Mouse (Mus musculus) erythroblast, embryonic 14.5 days (primary cell): ENCODE measurements around the gene Ppp4r1.

Experiments
- GATA1 ChIP-seq: IDR thresholded peaks from 2 replicates; pipeline ENCODE4 v1.6.1; 2012; ENCODE audit warnings: low read length, inconsistent platforms, mixed read lengths
- TAL1 ChIP-seq: IDR thresholded peaks from 3 replicates; pipeline ENCODE4 v1.6.1; 2012; ENCODE audit warnings: low read length, inconsistent platforms, mixed read lengths

DNA sequence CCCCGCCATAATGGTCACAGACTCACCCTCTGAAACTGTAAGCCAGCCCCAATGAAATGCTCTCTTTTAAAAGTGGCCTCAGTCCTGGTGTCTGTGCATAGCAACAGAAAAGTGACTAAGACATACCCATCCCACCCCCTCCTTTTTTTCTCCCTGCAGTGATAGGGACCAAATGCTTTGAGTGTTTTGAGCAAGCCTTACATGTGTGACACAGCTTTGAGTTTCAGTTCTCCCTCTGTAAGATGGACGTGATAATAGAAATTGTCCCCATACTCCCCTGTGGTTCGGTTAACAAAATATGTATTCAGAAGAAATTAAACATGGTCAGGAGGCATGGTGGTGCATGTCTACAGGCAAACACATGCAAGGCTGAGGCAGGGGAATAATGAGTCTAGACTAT, 26.5 kb upstream of the Ppp4r1 start:
- TF ChIP-seq TAL1 (no peak), GATA1 (no peak)
